Mouse (Mus musculus) midbrain, embryonic 11.5 days (tissue): ENCODE results near the gene Blm. TPM values are rescaled to one million over a fixed set of nuclear protein-coding genes. Genes with fewer than 3 reads are reported as not detected.
"Not testable (repeated sequence)": the region's sequence is repeated elsewhere in the genome, so short reads cannot be mapped to it uniquely, and the experiment has no call there.

Experiments used
- ATAC-seq: fragments of 200-750 bp; cut with Nextera tagmentation; 2 replicates; pipeline ENCODE4 v1.8.0; 2017; ENCODE audit warnings: moderate TSS enrichment, moderate library complexity; ENCODE audit not compliant: low FRiP score
- DNase-seq: peaks from one replicate; pipeline ENCODE4 v3.0.0; 2015; ENCODE audit warnings: low spot score; ENCODE audit errors: missing footprints
- H3K27ac ChIP-seq: fragments of 300-500 bp; sonication (generic); 2 replicates; pipeline ENCODE4 v1.5.1; 2014; ENCODE audit warnings: low read depth, low read length
- H3K27me3 ChIP-seq: fragments of 300-500 bp; sonication (generic); 2 replicates; pipeline ENCODE4 v1.6.1; 2014; ENCODE audit warnings: mild to moderate bottlenecking, low read length, moderate library complexity, mixed read lengths; ENCODE audit not compliant: control insufficient read depth, insufficient read depth
- H3K36me3 ChIP-seq: fragments of 300-500 bp; sonication (generic); 2 replicates; pipeline ENCODE4 v1.6.1; 2014; ENCODE audit warnings: mild to moderate bottlenecking, low read length, moderate library complexity, mixed read lengths; ENCODE audit not compliant: control insufficient read depth, insufficient read depth
- H3K4me1 ChIP-seq: fragments of 300-500 bp; sonication (generic); 2 replicates; pipeline ENCODE4 v1.6.1; 2014; ENCODE audit warnings: low read length; ENCODE audit not compliant: control insufficient read depth, insufficient read depth
- H3K4me2 ChIP-seq: fragments of 300-500 bp; sonication (generic); 2 replicates; pipeline ENCODE4 v1.6.1; 2014; ENCODE audit warnings: mild to moderate bottlenecking, moderate library complexity
- H3K4me3 ChIP-seq: fragments of 300-500 bp; sonication (generic); 2 replicates; pipeline ENCODE4 v1.5.1; 2014; ENCODE audit warnings: low read depth, low read length
- H3K9ac ChIP-seq: fragments of 300-500 bp; sonication (generic); 2 replicates; pipeline ENCODE4 v1.6.1; 2014; ENCODE audit warnings: low read length
- H3K9me3 ChIP-seq: fragments of 300-500 bp; sonication (generic); 2 replicates; pipeline ENCODE4 v1.6.1; 2016; ENCODE audit warnings: low read length; ENCODE audit not compliant: control insufficient read depth
- WGBS: fragments of 180-500 bp; shearing (Covaris S2); extraction: QIAGEN DNeasy Blood & Tissue Kit; methylation state at CpG from one replicate; pipeline ENCODE4 v1.1.7; 2014; 5-methylcytosine and 5-hydroxymethylcytosine counted together
- polyA plus RNA-seq: library from polyadenylated mRNA; unstranded; fragments of >200 nt; fragmentation: Nextera tagmentation; extraction: Ambion mirVana; gene quantifications from 2 replicates; pipeline ENCODE4 v1.2.1, GENCODE M21; 2014

Blm gene
- polyA plus RNA-seq, 1 experiment from 2014 or later, result 38.1 TPM

DNA sequence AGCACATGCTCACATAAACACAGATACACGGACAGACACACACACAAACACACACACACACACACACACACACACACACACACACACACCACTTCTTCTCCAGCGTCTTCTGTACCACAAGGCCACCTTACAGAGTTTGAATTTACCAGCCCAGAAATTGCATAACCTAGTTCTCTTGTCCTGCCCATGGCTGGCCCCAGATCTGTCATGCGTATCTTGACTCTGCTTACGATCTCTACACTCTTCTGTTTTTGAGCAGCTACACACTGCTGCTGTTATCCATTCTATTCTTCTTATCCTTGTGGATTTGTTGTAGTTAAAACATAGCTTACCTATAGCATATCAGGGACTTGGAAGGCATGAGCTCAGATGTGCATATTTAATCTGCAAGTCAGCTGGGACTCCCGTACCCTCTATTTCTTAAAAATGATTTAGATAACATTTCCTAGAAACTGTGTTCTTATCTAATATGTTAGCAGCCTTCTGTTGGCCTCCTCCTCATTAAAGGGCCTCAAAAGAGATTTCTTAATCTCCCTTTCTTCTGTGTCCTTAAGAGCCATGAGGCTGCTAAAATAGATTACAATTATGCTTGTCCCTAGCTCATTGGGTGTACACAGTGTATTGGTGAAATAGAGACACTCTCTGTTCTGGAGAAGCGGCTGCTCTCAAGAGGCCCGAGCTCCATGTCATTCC is 7.4 kb upstream of the Blm start:
- 84% methylated on average over 7 of the region's 7 CpGs for WGBS
- ATAC-seq, result no peak

DNA sequence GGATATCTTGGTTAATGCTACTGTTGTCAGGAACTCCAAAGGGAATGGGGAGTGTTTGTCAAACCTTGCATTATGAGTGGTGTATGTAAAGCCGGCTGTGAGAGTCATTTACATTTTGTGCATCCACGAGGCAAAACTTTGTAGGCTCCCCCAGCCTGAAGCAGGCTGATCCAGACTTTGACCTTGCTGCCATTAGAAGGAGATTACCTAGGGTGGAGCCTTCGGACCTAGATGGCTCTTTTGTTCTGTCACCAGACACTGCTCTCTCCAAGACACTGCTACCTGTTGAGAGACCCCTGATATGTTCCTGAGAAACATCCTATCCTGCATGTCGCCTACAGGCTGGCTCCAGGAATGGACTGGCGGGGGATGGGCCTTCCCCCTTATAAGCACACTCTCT is 4.7 kb upstream of the Blm start:
- Histone ChIP-seq H3K9ac (no peak overlapping the region), H3K36me3 (no peaks in the 10 kb centered on the region), H3K9me3 (no peaks in the 10 kb centered on the region), H3K4me3 (no peak overlapping the region), H3K27me3 (no peaks in the 10 kb centered on the region), H3K4me1 (no peaks in the 10 kb centered on the region), H3K4me2 (no peak overlapping the region), H3K27ac (no peak overlapping the region)
- DNase-seq, result no peak
- no peak for ATAC-seq
- WGBS, result 68% methylated on average over 5 of the region's 5 CpGs

More for the DNA sequence above, 7.4 kb upstream of the Blm start:
- Histone ChIP-seq H3K4me1 (no peaks in the 10 kb centered on the region), H3K27me3 (no peaks in the 10 kb centered on the region), H3K9ac (no peak overlapping the region), H3K4me2 (no peak overlapping the region), H3K36me3 (no peaks in the 10 kb centered on the region), H3K27ac (no peak overlapping the region), H3K9me3 (no peaks in the 10 kb centered on the region), H3K4me3 (no peak overlapping the region)
- no peak for DNase-seq

DNA sequence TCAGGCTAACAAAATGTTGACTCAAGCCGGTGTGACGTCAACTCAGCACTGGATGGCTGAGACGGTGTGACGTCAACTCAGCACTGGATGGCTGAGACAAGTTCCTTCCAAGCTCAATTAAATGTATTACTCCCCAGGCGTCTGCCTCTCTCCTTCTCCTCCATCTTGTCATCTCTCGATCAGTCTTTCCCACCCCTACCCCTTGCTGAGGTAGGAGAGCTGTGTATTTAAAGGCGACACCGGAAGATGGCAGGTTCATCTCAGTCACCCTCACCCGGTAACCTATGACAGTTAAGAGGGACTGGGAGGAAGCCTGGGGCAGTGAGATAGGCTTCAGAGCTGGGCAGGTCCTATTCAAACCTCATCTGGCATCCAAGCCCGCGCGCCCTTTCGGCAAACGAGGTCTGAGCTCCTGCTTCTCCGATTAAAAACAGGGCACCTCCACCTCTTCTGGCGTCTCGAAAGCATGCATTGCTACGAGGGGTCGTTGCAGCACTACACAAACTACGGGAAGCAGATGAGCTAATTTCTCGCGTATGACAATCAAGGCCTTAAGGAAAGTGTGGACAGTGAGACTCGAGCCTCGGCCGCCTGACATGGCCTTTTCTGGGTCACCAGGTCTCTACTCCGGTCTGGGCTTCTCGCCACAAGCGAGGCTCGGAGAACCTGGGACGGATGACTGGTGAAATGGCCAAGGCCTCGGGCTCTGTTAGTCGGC is 469 bp downstream of the Blm start:
- H3K9ac ChIP-seq, result peak overlapping the region; percentile 81
- H3K36me3 ChIP-seq, result no peaks in the 10 kb centered on the region
- no peaks in the 10 kb centered on the region for H3K9me3 ChIP-seq
- 2% methylated on average over 32 of the region's 32 CpGs for WGBS
- H3K4me1 ChIP-seq, result peaks cover 11% of the 10 kb centered on the region
- peak; percentile 12 for ATAC-seq
- H3K27ac ChIP-seq, result 0 out of 2 replicates have a peak overlapping the region, but pooled peaks have one; percentile 44
- H3K4me2 ChIP-seq, result peak overlapping the region; percentile 96
- DNase-seq, result peak; percentile 91
- no peaks in the 10 kb centered on the region for H3K27me3 ChIP-seq
- H3K4me3 ChIP-seq, result peak overlapping the region; percentile 75

DNA sequence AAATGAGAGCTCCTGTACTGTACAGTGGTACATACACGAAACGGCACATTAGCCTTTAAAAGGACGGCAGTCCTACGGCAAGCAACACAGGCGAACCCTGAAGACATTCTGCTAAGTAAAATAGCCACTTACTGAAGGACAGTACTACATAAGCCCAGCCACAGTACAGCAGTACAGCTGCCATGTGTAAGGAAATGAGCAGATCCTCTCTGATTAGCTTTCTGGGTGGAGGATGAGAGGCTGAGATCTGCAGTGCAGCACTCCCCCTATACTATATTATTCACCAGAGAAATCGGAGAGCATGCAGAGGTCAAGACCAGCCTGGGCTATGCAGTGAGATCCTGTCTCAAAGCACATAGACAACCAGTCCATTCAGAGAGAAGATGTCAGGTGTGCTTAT is 3.8 kb downstream of the Blm start:
- H3K9me3 ChIP-seq, result no peaks in the 10 kb centered on the region
- H3K27me3 ChIP-seq, result no peaks in the 10 kb centered on the region
- H3K4me2 ChIP-seq, result no peak overlapping the region
- H3K27ac ChIP-seq, result no peak overlapping the region
- H3K36me3 ChIP-seq, result no peaks in the 10 kb centered on the region
- WGBS, result 93% methylated on average over 6 of the region's 6 CpGs
- ATAC-seq (no peak), DNase-seq (no peak)
- no peak overlapping the region for H3K9ac ChIP-seq
- H3K4me3 ChIP-seq, result no peak overlapping the region
- H3K4me1 ChIP-seq, result peaks cover 11% of the 10 kb centered on the region

DNA sequence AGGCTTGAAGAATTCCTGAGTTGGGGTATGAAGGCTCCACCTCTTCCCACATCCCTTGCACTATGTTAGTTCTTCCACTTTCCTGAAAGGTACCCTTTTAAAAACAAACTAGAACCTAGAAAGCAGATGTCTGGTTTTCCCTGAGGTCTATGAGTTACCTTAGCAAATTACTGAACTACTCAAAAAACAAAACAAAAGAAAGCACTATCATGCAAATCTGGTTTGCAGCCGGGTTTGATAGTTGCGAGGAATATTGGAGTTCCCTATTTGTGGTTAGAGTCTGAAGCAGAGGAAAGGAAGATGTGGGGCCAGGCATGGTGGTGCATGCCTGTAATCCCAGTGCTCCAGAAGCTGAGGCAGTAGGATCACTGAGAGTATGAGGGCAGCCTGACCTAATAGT is 4.3 kb downstream of the Blm start:
- no peak overlapping the region for H3K9ac ChIP-seq
- 92% methylated on average over 2 of the region's 2 CpGs for WGBS
- H3K27me3 ChIP-seq, result no peaks in the 10 kb centered on the region
- H3K4me2 ChIP-seq, result no peak overlapping the region
- no peaks in the 10 kb centered on the region for H3K9me3 ChIP-seq
- H3K4me3 ChIP-seq, result no peak overlapping the region
- DNase-seq (no peak), ATAC-seq (no peak)
- H3K27ac ChIP-seq, result no peak overlapping the region
- H3K36me3 ChIP-seq, result no peaks in the 10 kb centered on the region
- peaks cover 11% of the 10 kb centered on the region for H3K4me1 ChIP-seq

DNA sequence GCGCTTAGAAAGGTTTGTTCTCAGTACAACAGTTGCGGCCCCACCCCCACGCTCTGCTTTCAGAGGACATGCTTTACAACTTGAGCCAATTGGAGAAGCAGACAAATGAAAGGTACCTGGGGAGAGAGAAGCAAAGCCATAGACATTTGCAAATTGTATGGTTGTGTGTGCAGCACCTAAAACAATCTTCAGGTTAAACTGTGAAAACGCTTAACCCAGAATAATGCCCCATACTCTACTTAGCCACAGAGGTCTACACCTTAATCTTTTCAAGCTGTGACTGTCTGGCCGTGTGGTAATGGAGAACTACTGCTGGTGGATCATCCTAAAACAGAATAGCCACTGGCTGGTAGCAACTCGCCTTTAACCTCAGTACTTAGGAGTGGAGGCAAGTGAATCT is 8.2 kb downstream of the Blm start:
- Histone ChIP-seq H3K36me3 (no peaks in the 10 kb centered on the region), H3K4me2 (no peak overlapping the region), H3K27me3 (no peaks in the 10 kb centered on the region), H3K9me3 (no peaks in the 10 kb centered on the region), H3K4me3 (no peak overlapping the region), H3K27ac (no peak overlapping the region), H3K9ac (no peak overlapping the region), H3K4me1 (no peaks in the 10 kb centered on the region)
- no peak for DNase-seq
- no peak for ATAC-seq
- WGBS, result 87% methylated on average over 6 of the region's 6 CpGs

DNA sequence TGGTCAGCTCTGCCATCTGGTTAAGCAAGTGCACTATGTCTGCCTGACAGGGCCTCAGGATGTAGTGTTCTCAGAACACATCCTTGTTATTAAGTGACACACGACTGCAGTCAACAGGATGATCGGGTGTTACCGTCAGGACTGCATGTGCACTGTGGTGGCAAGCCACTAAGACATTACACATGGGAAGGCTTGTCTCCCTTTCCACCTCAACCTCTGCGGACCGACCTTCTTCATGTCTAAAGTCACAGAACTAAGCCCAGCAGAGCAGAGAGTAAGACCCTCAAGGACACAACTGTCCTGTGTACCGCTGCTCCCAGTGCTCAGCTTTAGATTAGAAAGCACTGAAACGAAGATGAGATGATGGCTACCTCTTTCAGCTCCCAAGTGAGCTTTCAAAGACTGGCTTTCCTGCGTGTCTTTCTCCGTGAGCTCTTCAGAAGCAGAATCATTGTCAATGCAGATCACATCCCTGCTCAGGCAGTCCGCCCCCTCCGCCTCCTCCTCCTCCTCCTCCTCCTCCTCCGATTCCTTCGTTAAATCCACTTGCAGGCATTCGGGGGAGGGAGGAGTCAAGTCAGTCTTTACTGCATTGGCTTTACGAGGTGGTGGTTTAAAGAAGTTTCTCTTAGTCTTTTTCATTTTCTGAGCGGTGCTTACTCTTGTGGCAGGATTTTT is 22.4 kb downstream of the Blm start:
- no peak overlapping the region for H3K27ac ChIP-seq
- DNase-seq, result no peak
- WGBS, result 84% methylated on average over 16 of the region's 16 CpGs
- no peak overlapping the region for H3K4me2 ChIP-seq
- H3K9me3 ChIP-seq, result no peaks in the 10 kb centered on the region
- no peaks in the 10 kb centered on the region for H3K27me3 ChIP-seq
- H3K9ac ChIP-seq, result no peak overlapping the region
- no peak for ATAC-seq
- H3K36me3 ChIP-seq, result peaks cover 7% of the 10 kb centered on the region; the same call in 1 of the 2 replicates
- no peak overlapping the region for H3K4me3 ChIP-seq
- H3K4me1 ChIP-seq, result no peaks in the 10 kb centered on the region

DNA sequence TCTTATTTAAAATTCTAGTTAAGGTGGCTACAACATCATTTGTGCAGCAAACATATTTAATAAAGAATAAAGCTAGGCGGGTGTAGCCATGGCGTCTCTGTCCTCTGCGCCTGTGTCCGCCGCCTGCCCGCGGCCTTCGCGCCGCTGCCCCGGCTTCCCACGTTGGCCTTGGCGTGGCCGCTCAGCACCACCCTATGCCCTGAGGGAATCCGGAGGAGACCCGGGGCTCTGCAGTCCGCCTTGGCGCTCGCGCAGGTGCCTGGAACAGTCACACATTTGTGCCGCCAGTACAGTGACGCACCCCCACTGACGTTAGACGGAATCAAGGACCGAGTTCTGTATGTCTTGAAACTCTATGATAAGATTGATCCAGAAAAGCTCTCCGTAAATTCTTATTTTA is 27.2 kb downstream of the Blm start:
- not testable (repeated sequence) for ATAC-seq, H3K27ac ChIP-seq, H3K4me1 ChIP-seq, H3K4me2 ChIP-seq, H3K4me3 ChIP-seq, H3K27me3 ChIP-seq, DNase-seq, H3K9ac ChIP-seq, H3K9me3 ChIP-seq
- H3K36me3 ChIP-seq, result peaks cover 15% of the 10 kb centered on the region
- over 99% methylated on average over 24 of the region's 26 CpGs for WGBS

DNA sequence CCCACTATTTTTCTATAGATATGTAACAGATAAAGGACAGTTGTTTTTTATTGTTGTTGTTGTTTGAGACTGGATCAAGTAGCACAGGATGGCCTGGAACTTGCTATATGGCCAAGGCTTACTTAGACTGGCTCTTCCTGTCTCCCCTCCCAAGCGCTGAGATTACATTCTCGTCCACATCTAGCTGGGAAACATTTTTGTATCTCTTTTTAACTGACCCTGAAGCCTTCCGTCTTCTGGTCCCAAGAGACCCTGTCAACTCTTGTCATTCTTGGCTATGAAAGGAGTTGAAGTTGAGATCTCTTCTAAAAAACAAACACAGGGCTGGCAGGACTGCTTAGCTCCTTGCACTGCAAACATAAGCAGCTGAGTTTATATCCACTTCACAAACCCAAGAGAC is 28.9 kb downstream of the Blm start:
- Histone ChIP-seq H3K9ac (no peak overlapping the region), H3K36me3 (peaks cover 17% of the 10 kb centered on the region), H3K27ac (no peak overlapping the region), H3K27me3 (no peaks in the 10 kb centered on the region), H3K4me2 (no peak overlapping the region), H3K9me3 (no peaks in the 10 kb centered on the region), H3K4me1 (no peaks in the 10 kb centered on the region), H3K4me3 (no peak overlapping the region)
- no peak for ATAC-seq
- DNase-seq, result no peak
- WGBS, result 93% methylated on average over 3 of the region's 3 CpGs
